Mouse (Mus musculus) testis, adult 2 months (tissue): ENCODE measurements at regions not wholly inside any gene's neighbourhood (a gene's known extent, or its start where the extent isn't known, plus 50 kb on each side); places are given as distances from the start of the nearest gene placed in this dataset.

ENCODE experiments used
- CTCF ChIP-seq: fragments of 200-500 bp; IDR thresholded peaks from 2 replicates; pipeline ENCODE4 v1.5.1; 2012; ENCODE audit warnings: low read depth, mild to moderate bottlenecking, inconsistent platforms, low read length, moderate library complexity; ENCODE audit not compliant: control insufficient read depth, insufficient read depth, insufficient replicate concordance
- POLR2A ChIP-seq: fragments of 200-500 bp; IDR thresholded peaks from 2 replicates; pipeline ENCODE4 v1.6.1; 2012; ENCODE audit warnings: low read depth, mild to moderate bottlenecking, inconsistent platforms, low read length, moderate library complexity; ENCODE audit not compliant: control insufficient read depth

- no peak for TF ChIP-seq POLR2A
- TF ChIP-seq CTCF, result no peak
Observed at GRCm38 (mm10) chr6:51786836-51787235, 225.5 kb downstream of the Skap2 start.
